Mouse (Mus musculus) midbrain, embryonic 16.5 days (tissue): ENCODE data around the gene Elovl6. TPM values are rescaled to one million over a fixed set of nuclear protein-coding genes. Genes with fewer than 3 reads are reported as not detected.
A peak's percentile ranks its signal among the peaks of the same experiment; 100 is the strongest.

ENCODE experiments used
- ATAC-seq: fragments of 200-750 bp; cut with Nextera tagmentation; 2 replicates; pipeline ENCODE4 v1.8.0; 2017; ENCODE audit warnings: moderate TSS enrichment
- H3K27ac ChIP-seq: fragments of 300-500 bp; sonication (generic); 2 replicates; pipeline ENCODE4 v1.5.1; 2014; ENCODE audit warnings: mild to moderate bottlenecking, low read length, mixed read lengths
- H3K27me3 ChIP-seq: fragments of 300-500 bp; sonication (generic); 2 replicates; pipeline ENCODE4 v1.6.1; 2014; ENCODE audit warnings: low read depth, low read length, mixed read lengths; ENCODE audit not compliant: control insufficient read depth, insufficient read depth
- H3K36me3 ChIP-seq: fragments of 300-500 bp; sonication (generic); 2 replicates; pipeline ENCODE4 v1.6.1; 2014; ENCODE audit warnings: mild to moderate bottlenecking, low read length, moderate library complexity, mixed read lengths; ENCODE audit not compliant: control insufficient read depth, insufficient read depth
- H3K4me1 ChIP-seq: fragments of 300-500 bp; sonication (generic); 2 replicates; pipeline ENCODE4 v1.6.1; 2014; ENCODE audit warnings: mild to moderate bottlenecking, low read length, mixed read lengths; ENCODE audit not compliant: control insufficient read depth, insufficient read depth
- H3K4me2 ChIP-seq: fragments of 300-500 bp; sonication (generic); 2 replicates; pipeline ENCODE4 v1.6.1; 2014; ENCODE audit warnings: mild to moderate bottlenecking, low read length, mixed read lengths
- H3K4me3 ChIP-seq: fragments of 300-500 bp; sonication (generic); 2 replicates; pipeline ENCODE4 v1.5.1; 2014; ENCODE audit warnings: low read depth, mild to moderate bottlenecking, low read length, moderate library complexity, mixed read lengths
- H3K9ac ChIP-seq: fragments of 300-500 bp; sonication (generic); 2 replicates; pipeline ENCODE4 v1.6.1; 2014; ENCODE audit warnings: low read depth, low read length, mixed read lengths
- H3K9me3 ChIP-seq: fragments of 300-500 bp; sonication (generic); replicated peaks from 2 replicates; pipeline ENCODE4 v1.6.1; 2014; ENCODE audit warnings: mild to moderate bottlenecking, low read length, mixed read lengths; ENCODE audit not compliant: control insufficient read depth, poor library complexity, severe bottlenecking
- WGBS: fragments of 180-500 bp; shearing (Covaris S2); extraction: QIAGEN DNeasy Blood & Tissue Kit; methylation state at CpG from one replicate; pipeline ENCODE4 v1.1.7; 2014; 5-methylcytosine and 5-hydroxymethylcytosine counted together
- polyA plus RNA-seq: library from polyadenylated mRNA; unstranded; fragments of >200 nt; fragmentation: Nextera tagmentation; extraction: Ambion mirVana; gene quantifications from 2 replicates; pipeline ENCODE4 v1.2.1, GENCODE M21; 2015

Elovl6 gene
- polyA plus RNA-seq, 1 experiment from 2014 or later = 46.7 TPM

- Histone ChIP-seq H3K4me3 (no peak overlapping the region), H3K4me2 (no peak overlapping the region), H3K9me3 (no peaks in the 10 kb centered on the region), H3K9ac (no peak overlapping the region), H3K4me1 (peaks cover 3% of the 10 kb centered on the region; the same call in 1 of the 2 replicates), H3K36me3 (no peaks in the 10 kb centered on the region), H3K27ac (no peak overlapping the region), H3K27me3 (no peaks in the 10 kb centered on the region)
- 93% methylated on average over 2 of the region's 2 CpGs for WGBS
- no peak for ATAC-seq
These were observed 33.9 kb downstream of the Elovl6 start for GRCm38 (mm10) chr3:129566013-129566412.

DNA sequence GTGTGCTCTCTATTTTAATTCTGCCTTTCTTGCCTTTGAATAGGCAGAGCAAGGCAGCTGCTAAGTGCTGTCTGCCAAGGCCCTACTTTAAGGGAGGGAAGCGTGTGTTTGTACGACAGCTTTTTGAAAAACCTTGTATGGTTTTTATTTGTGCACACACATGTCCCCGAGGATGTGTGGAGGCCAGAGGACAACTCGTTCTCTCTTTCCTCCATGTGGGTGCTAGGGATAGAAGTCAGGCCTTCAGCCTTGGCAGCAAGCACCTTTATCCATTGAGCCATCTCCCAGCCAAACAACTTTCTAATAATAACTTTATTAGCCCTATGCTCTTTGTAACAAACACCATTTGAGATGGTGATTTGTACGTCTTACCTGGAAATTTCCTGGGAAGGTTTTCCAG is 34.7 kb downstream of the Elovl6 start:
- Histone ChIP-seq H3K4me1 (peaks cover 3% of the 10 kb centered on the region; the same call in 1 of the 2 replicates), H3K4me3 (no peak overlapping the region), H3K9ac (no peak overlapping the region), H3K9me3 (no peaks in the 10 kb centered on the region), H3K27me3 (no peaks in the 10 kb centered on the region), H3K4me2 (no peak overlapping the region), H3K27ac (no peak overlapping the region), H3K36me3 (peaks cover 3% of the 10 kb centered on the region; the same call in 1 of the 2 replicates)
- 79% methylated on average over 5 of the region's 5 CpGs for WGBS
- ATAC-seq = no peak

- Histone ChIP-seq H3K4me2 (no peak overlapping the region), H3K4me1 (peaks cover 5% of the 10 kb centered on the region; the same call in 1 of the 2 replicates), H3K4me3 (no peak overlapping the region), H3K27me3 (no peaks in the 10 kb centered on the region), H3K27ac (no peak overlapping the region), H3K9me3 (no peaks in the 10 kb centered on the region), H3K9ac (no peak overlapping the region), H3K36me3 (peaks cover 3% of the 10 kb centered on the region; the same call in 1 of the 2 replicates)
- no peak for ATAC-seq
- 40% methylated on average over 7 of the region's 7 CpGs for WGBS
These were observed 36.4 kb downstream of the Elovl6 start for GRCm38 (mm10) chr3:129568506-129568905.

DNA sequence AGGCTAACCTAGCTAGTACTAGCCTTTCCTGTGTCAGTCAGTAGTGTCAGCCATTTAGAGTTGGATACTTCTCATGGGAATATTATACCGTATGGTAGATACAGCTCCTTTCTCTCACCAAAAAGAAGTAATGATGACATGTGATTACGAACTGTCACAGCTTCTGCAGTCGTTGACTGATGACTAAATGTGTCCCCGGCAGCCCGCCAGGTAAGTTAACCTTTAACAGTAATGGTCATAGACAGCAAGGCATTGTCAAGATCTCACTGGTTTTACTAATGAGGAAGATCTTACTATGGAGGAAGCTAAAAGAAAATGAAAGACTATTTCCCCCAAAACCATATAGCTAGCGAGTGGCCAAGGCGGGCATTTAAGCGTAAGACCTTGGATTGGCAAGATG is 38.8 kb downstream of the Elovl6 start:
- Histone ChIP-seq H3K27ac (no peak overlapping the region), H3K9me3 (no peaks in the 10 kb centered on the region), H3K4me3 (no peak overlapping the region), H3K9ac (no peak overlapping the region), H3K4me1 (peaks cover 5% of the 10 kb centered on the region; the same call in 1 of the 2 replicates), H3K36me3 (peaks cover 3% of the 10 kb centered on the region; the same call in 1 of the 2 replicates), H3K27me3 (no peaks in the 10 kb centered on the region), H3K4me2 (no peak overlapping the region)
- no peak for ATAC-seq
- WGBS = 95% methylated on average over 8 of the region's 8 CpGs

DNA sequence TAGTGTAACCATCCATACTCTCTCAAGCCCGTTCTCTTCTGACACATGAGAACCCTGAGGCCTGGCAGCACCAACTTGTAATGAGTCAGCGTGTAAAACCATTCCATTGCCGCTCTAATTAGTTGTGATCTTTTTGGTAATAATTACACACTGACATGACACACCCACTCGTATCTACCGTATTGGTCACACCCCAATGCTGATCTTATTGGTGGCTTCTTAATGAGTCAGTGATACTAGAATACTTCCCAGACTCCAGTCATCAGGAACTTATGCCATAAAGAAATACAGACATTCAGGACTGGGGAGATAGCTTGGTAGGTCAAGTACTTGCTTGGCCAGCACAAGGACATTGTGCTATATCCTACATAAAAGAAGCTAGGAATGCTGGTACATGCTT is 39.5 kb downstream of the Elovl6 start:
- Histone ChIP-seq H3K9me3 (no peaks in the 10 kb centered on the region), H3K4me2 (no peak overlapping the region), H3K4me1 (peaks cover 5% of the 10 kb centered on the region; the same call in 1 of the 2 replicates), H3K4me3 (no peak overlapping the region), H3K36me3 (peaks cover 6% of the 10 kb centered on the region; the same call in 1 of the 2 replicates), H3K27ac (no peak overlapping the region), H3K9ac (no peak overlapping the region), H3K27me3 (no peaks in the 10 kb centered on the region)
- 94% methylated on average over 5 of the region's 5 CpGs for WGBS
- no peak for ATAC-seq

DNA sequence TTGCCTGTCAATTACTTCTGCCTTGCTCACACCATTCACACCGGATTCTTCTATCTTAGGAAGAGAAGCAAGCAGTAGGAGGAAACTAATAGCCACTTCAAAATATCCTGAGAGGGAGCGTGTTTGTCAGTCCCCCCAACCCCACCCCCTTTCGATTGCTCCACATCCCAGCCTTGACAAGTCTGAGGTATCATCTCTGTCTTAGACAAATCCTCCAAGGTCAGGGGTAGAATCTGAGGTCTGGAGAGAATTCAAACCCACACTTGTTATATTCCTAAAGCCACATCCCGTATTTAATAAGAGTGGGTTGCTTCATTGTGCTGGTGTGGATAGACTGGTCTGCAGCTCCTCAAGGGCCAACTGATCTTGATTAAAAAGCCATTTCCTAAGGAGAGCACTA is 40.8 kb downstream of the Elovl6 start:
- Histone ChIP-seq H3K9ac (no peak overlapping the region), H3K4me2 (no peak overlapping the region), H3K9me3 (no peaks in the 10 kb centered on the region), H3K4me1 (peaks cover 5% of the 10 kb centered on the region; the same call in 1 of the 2 replicates), H3K4me3 (no peak overlapping the region), H3K27ac (no peak overlapping the region), H3K27me3 (no peaks in the 10 kb centered on the region), H3K36me3 (peaks cover 6% of the 10 kb centered on the region; the same call in 1 of the 2 replicates)
- 56% methylated on average over 4 of the region's 4 CpGs for WGBS
- ATAC-seq = no peak

DNA sequence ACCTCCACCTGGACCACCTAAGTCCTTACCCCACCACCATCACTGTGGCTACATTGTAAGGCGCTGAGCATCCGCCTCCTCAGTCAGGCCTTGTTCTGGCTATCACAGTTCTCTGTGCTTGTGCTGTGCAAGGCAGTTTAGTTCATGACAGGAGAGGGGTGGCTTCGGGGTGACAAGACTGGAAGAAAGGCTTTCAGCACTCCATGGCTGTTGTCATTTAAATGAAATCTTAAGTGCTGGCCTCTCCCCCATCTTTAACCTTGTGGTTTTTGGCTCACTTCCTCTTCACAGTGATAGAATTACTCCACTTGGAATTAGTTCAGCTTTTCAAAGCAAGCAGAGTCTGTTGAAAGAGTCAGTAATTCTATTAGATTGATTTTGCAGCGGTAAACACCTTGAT is 41.5 kb downstream of the Elovl6 start:
- WGBS = 83% methylated on average over 4 of the region's 4 CpGs
- no peak for ATAC-seq

GRCm38 (mm10) chr3:129575086-129575485 is 42.9 kb downstream of the Elovl6 start:
- H3K4me2 ChIP-seq = no peak overlapping the region
- H3K4me3 ChIP-seq = no peak overlapping the region
- no peaks in the 10 kb centered on the region for H3K9me3 ChIP-seq
- peaks cover 6% of the 10 kb centered on the region; the same call in 1 of the 2 replicates for H3K36me3 ChIP-seq
- H3K27me3 ChIP-seq = no peaks in the 10 kb centered on the region
- ATAC-seq = no peak
- 0 out of 2 replicates have a peak, but pooled peaks cover 2% of the 10 kb centered on the region for H3K4me1 ChIP-seq
- H3K9ac ChIP-seq = no peak overlapping the region
- H3K27ac ChIP-seq = no peak overlapping the region
- 91% methylated on average over 4 of the region's 4 CpGs for WGBS

More for the DNA sequence above, 41.5 kb downstream of the Elovl6 start:
- peaks cover 2% of the 10 kb centered on the region; the same call in 1 of the 2 replicates for H3K4me1 ChIP-seq
- peaks cover 6% of the 10 kb centered on the region; the same call in 1 of the 2 replicates for H3K36me3 ChIP-seq
- no peaks in the 10 kb centered on the region for H3K9me3 ChIP-seq
- no peak overlapping the region for H3K4me2 ChIP-seq
- H3K27me3 ChIP-seq = no peaks in the 10 kb centered on the region
- 0 out of 2 replicates have a peak overlapping the region, but pooled peaks have one; percentile 29 for H3K27ac ChIP-seq
- no peak overlapping the region for H3K4me3 ChIP-seq
- no peak overlapping the region for H3K9ac ChIP-seq

GRCm38 (mm10) chr3:129576522-129576921 is 44.4 kb downstream of the Elovl6 start:
- no peak for ATAC-seq
- Histone ChIP-seq H3K4me1 (0 out of 2 replicates have a peak, but pooled peaks cover 2% of the 10 kb centered on the region), H3K9me3 (no peaks in the 10 kb centered on the region), H3K27me3 (no peaks in the 10 kb centered on the region), H3K27ac (no peak overlapping the region), H3K9ac (no peak overlapping the region), H3K4me2 (no peak overlapping the region), H3K36me3 (peaks cover 3% of the 10 kb centered on the region; the same call in 1 of the 2 replicates), H3K4me3 (no peak overlapping the region)
- WGBS = 93% methylated on average over 6 of the region's 6 CpGs
